Mouse (Mus musculus) spleen, postnatal 14 days (tissue): ENCODE results near the gene 5430402E10Rik.
"Not testable (repeated sequence)": the region's sequence is repeated elsewhere in the genome, so short reads cannot be mapped to it uniquely, and the experiment has no call there.

Source experiments
- DNase-seq, 2 experiments: peaks; one replicate each; pipeline ENCODE4 v3.0.0; 2021 to 2022; ENCODE audit warnings: low spot score in 2 of 2

5430402E10Rik gene

GRCm38 (mm10) chrX:77924962-77925361 is at the start of gene 5430402E10Rik:
Gene 5430402E10Rik (minus strand): TSS chrX:77925062.
- not testable (repeated sequence) for DNase-seq

- not testable (repeated sequence) for DNase-seq
These were observed 44.8 kb downstream of the 5430402E10Rik start for GRCm38 (mm10) chrX:77880033-77880432.
